Mouse (Mus musculus) heart, embryonic 15.5 days (tissue): ENCODE data around the gene Ppm1e. TPM values are rescaled to one million over a fixed set of nuclear protein-coding genes. Genes with fewer than 3 reads are reported as not detected.
A peak's percentile ranks its signal among the peaks of the same experiment; 100 is the strongest.

Experiments
- ATAC-seq: fragments of 200-750 bp; cut with Nextera tagmentation; replicated peaks from 2 replicates; pipeline ENCODE4 v1.8.0; 2017; ENCODE audit warnings: low read depth, moderate TSS enrichment; ENCODE audit not compliant: insufficient number of reproducible peaks, insufficient read depth, low FRiP score
- H3K27ac ChIP-seq: fragments of 300-500 bp; sonication (generic); 2 replicates; pipeline ENCODE4 v1.5.1; 2015; ENCODE audit warnings: mild to moderate bottlenecking, inconsistent platforms
- H3K27me3 ChIP-seq: fragments of 300-500 bp; sonication (generic); 2 replicates; pipeline ENCODE4 v1.6.1; 2015; ENCODE audit warnings: inconsistent platforms
- H3K36me3 ChIP-seq: fragments of 300-500 bp; sonication (generic); 2 replicates; pipeline ENCODE4 v1.6.1; 2015; ENCODE audit warnings: mild to moderate bottlenecking, inconsistent platforms
- H3K4me1 ChIP-seq: fragments of 300-500 bp; sonication (generic); replicated peaks from 2 replicates; pipeline ENCODE4 v1.6.1; 2015; ENCODE audit warnings: inconsistent platforms
- H3K4me2 ChIP-seq: fragments of 300-500 bp; sonication (generic); 2 replicates; pipeline ENCODE4 v1.6.1; 2015; ENCODE audit warnings: inconsistent platforms, mild to moderate bottlenecking, moderate library complexity
- H3K4me3 ChIP-seq: fragments of 300-500 bp; sonication (generic); 2 replicates; pipeline ENCODE4 v1.5.1; 2015; ENCODE audit warnings: mild to moderate bottlenecking, inconsistent platforms
- H3K9ac ChIP-seq: fragments of 300-500 bp; sonication (generic); 2 replicates; pipeline ENCODE4 v1.6.1; 2015; ENCODE audit warnings: mild to moderate bottlenecking, inconsistent platforms
- H3K9me3 ChIP-seq: fragments of 300-500 bp; sonication (generic); replicated peaks from 2 replicates; pipeline ENCODE4 v1.6.1; 2016; ENCODE audit warnings: inconsistent platforms
- WGBS: fragments of 180-500 bp; shearing (Covaris S2); methylation state at CpG from one replicate; pipeline ENCODE4 v1.1.7; 2015; ENCODE audit warnings: mixed read lengths; 5-methylcytosine and 5-hydroxymethylcytosine counted together
- polyA plus RNA-seq: library from polyadenylated mRNA; unstranded; fragments of >200 nt; fragmentation: Nextera tagmentation; extraction: Ambion mirVana; gene quantifications from 2 replicates; pipeline ENCODE4 v1.2.1, GENCODE M21; 2015

The Ppm1e gene
- polyA plus RNA-seq: 5.3 and 6.2 TPM in 2 replicates

- Histone ChIP-seq H3K9me3 (no peaks in the 10 kb centered on the region), H3K27ac (peak within 1 kb of the TSS; percentile 48), H3K4me2 (peak within 1 kb of the TSS; percentile 77), H3K27me3 (peaks cover 8% of the 10 kb centered on the region; the same call in 1 of the 2 replicates), H3K36me3 (no peaks in the 10 kb centered on the region), H3K9ac (peak within 1 kb of the TSS; percentile 65), H3K4me1 (peaks cover 14% of the 10 kb centered on the region), H3K4me3 (peak within 1 kb of the TSS; percentile 65)
- ATAC-seq: peak; percentile 94
- WGBS: under 1% methylated on average over 101 of the region's 104 CpGs
Measured at GRCm38 (mm10) chr11:87358331-87359261, at the start of gene Ppm1e. Gene Ppm1e, minus strand, starts transcription at chr11:87359023.

DNA sequence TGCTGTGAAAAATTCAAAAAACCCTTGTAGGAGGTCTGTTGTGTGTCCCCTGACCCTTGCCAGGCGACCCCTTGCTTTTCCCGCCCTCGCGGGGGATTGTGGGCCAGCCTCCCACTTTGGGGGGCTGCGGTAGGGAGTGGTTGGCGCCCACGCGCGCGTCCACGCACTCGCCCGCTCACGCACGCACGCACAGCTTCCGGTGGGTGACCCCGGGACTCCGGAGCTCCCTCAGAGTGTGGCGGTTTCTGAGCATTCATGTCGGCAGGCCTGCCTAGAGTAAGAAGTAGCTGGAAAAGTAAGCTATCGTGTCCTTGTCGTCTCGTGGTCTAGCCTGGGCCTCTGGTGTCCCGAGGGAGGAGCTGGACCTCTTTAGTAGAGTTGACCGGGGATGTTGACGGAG lies 46.1 kb upstream of the Ppm1e start, which contains the start of the genes Rad51c and Tex14:
TSS of gene Rad51c (minus strand) at position 79 of the 400 bp plus-strand sequence.
TSS of gene Tex14 (plus strand) at position 190 of the 400 bp plus-strand sequence.
- Histone ChIP-seq H3K4me3 (peak within 1 kb of the TSS; percentile 65), H3K4me2 (peak within 1 kb of the TSS; percentile 68), H3K27me3 (no peaks in the 10 kb centered on the region), H3K9me3 (no peaks in the 10 kb centered on the region), H3K9ac (peak within 1 kb of the TSS; percentile 70), H3K4me1 (peaks cover 4% of the 10 kb centered on the region), H3K27ac (peak within 1 kb of the TSS; percentile 92), H3K36me3 (no peaks in the 10 kb centered on the region; the same call in 1 of the 2 replicates)
- 71% methylated on average over 27 of the region's 27 CpGs for WGBS
- ATAC-seq: no peak; the same call in 1 of the 2 replicates

DNA sequence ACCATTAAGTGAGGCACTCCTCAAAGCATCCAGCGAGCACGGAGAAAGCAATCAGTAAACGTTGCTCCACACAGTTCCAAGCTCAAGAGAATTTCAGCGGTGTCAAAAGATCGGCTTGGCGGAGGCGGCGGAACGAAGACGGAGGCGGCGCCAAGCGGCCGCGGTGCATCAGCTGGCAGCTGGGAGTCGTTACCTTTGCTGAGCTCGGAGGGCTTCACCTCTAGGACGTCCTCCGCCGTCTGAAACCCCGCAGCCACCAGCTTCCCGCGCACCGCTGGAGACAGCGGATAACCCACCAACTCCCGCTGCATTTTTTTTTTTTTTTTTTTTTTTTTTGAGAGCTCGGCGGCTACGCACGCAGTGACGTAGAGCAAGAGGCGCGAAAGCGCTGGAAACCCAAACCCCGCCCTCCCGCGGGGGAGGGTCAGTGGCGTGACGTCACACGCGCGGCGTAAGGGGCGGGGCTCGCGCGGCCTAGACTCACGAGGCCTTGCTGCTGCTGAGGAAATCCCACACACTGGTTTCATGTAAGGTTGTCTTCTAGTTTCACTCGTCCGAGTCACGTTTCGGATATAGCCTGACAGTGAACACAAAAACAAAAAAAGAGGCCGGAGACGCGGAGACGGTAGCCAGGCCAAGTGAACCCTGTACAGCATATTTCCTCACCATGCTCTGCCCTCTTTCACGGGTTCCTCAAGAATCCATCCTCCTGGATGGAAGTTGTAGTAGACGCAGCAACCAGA lies 45.5 kb upstream of the Ppm1e start:
- Histone ChIP-seq H3K4me2 (peak overlapping the region; percentile 68), H3K9me3 (no peaks in the 10 kb centered on the region), H3K9ac (peak overlapping the region; percentile 70), H3K36me3 (no peaks in the 10 kb centered on the region; the same call in 1 of the 2 replicates), H3K27ac (peak overlapping the region; percentile 92), H3K27me3 (no peaks in the 10 kb centered on the region), H3K4me3 (peak overlapping the region; percentile 65), H3K4me1 (peaks cover 4% of the 10 kb centered on the region)
- WGBS: 2% methylated on average over 58 of the region's 58 CpGs
- ATAC-seq: peak; percentile 97

- 67% methylated on average over 2 of the region's 2 CpGs for WGBS
- H3K4me3 ChIP-seq: no peak overlapping the region
- H3K36me3 ChIP-seq: no peaks in the 10 kb centered on the region; the same call in 1 of the 2 replicates
- no peaks in the 10 kb centered on the region for H3K4me1 ChIP-seq
- ATAC-seq: no peak
- H3K27ac ChIP-seq: no peak overlapping the region
- H3K27me3 ChIP-seq: no peaks in the 10 kb centered on the region
- H3K4me2 ChIP-seq: no peak overlapping the region
- H3K9me3 ChIP-seq: no peaks in the 10 kb centered on the region
- no peak overlapping the region for H3K9ac ChIP-seq
Measured at GRCm38 (mm10) chr11:87398402-87398801, 39.6 kb upstream of the Ppm1e start.

DNA sequence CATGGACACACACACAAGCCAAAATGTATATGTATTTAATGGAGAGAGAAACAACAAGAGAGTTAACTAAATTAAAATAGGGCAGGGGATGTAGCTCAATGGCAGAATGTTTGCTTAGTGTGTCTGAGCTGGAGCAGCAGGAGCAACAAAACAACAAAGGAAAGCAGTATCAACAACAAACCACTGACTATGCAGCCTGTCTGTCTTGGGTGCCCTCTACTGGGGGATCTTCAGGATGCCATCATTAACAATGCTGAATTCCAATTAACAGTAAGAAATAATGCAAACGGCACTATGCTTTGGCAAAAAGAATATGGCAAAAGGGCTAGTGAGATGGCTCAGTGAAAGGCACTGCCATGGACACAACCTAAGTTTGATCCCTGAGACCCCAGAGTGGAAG lies 35.0 kb upstream of the Ppm1e start:
- WGBS: 40% methylated on average over 1 of the region's 1 CpGs
- Histone ChIP-seq H3K9me3 (no peaks in the 10 kb centered on the region), H3K36me3 (no peaks in the 10 kb centered on the region), H3K4me3 (no peak overlapping the region), H3K27ac (no peak overlapping the region), H3K27me3 (no peaks in the 10 kb centered on the region), H3K4me1 (no peaks in the 10 kb centered on the region), H3K9ac (no peak overlapping the region), H3K4me2 (no peak overlapping the region)
- ATAC-seq: no peak

DNA sequence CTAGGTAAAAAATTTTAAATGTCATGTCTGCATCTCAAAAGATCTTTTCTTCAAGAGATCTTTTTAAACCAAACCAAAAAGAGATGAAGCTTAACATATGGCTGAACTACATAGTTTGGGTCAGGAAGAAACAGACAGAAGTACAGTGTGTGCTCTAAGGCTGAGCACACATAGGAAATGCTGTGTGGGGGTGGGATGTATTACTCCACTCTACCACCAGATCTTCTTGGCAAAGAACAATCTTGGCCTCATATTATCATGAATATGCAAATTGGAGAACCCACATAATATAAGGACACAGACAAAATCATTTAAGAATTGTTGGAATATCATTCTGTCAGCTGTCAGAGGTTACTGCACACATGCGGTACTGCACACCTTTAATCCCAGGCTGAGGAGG lies 26.9 kb upstream of the Ppm1e start:
- Histone ChIP-seq H3K27me3 (no peaks in the 10 kb centered on the region), H3K4me3 (no peak overlapping the region), H3K4me1 (no peaks in the 10 kb centered on the region), H3K9ac (no peak overlapping the region), H3K36me3 (no peaks in the 10 kb centered on the region), H3K4me2 (no peak overlapping the region), H3K27ac (no peak overlapping the region), H3K9me3 (no peaks in the 10 kb centered on the region)
- no peak for ATAC-seq
- 90% methylated on average over 1 of the region's 1 CpGs for WGBS

DNA sequence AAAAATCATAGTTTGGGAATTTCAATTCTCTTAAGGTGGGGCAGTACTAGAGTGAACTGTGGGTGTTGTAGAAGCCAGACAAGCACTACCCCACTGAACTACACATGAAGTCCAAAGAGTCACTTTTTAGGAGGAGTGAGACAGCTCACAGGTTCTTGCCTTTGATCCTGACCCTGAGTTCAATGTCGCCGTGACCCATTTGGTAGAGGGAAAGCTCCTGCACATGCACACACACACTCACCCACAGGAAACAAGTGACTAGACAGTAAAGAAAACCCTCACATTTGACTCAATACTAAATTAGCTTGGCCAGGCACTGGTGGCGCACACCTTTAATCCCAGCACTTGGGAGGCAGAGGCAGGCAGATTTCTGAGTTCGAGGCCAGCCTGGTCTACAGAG lies 25.7 kb upstream of the Ppm1e start:
- H3K27ac ChIP-seq: no peak overlapping the region
- H3K9me3 ChIP-seq: no peaks in the 10 kb centered on the region
- no peaks in the 10 kb centered on the region for H3K27me3 ChIP-seq
- no peak overlapping the region for H3K9ac ChIP-seq
- no peak overlapping the region for H3K4me2 ChIP-seq
- 96% methylated on average over 4 of the region's 4 CpGs for WGBS
- H3K4me1 ChIP-seq: no peaks in the 10 kb centered on the region
- no peak overlapping the region for H3K4me3 ChIP-seq
- no peak for ATAC-seq
- peaks cover 4% of the 10 kb centered on the region; the same call in 1 of the 2 replicates for H3K36me3 ChIP-seq

DNA sequence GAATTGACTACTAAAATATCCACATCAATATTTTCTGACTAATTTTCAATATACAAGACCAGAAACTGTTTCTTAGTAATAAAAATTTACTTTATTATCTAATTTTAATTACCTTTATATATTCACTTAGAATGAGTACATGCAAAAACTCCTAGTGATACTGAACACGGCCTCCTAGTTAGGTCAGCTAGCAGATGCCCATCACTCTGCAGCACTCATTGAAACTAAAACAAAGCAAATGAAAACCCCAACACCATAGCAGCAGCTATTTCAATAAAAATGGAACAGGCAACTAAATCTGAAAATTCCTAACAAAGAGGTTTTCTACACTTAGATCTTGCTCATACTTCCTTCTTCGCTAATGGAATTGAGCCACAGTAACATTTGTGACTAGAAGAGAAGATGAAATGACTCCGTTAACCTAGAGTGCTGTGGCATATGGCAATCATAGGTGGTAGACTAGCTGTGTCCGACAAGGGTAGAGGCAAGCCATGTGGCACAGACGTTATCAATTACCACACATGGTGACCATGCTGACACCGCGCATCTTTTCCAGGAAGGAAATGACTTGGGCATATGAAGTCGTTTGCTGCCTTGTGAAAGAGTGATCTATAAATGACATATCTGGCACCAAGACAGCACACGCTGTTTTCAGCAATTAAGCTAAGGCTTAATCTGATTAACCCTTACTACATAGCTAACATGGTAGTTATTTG lies 9.2 kb upstream of the Ppm1e start:
- ATAC-seq: no peak
- Histone ChIP-seq H3K27me3 (no peaks in the 10 kb centered on the region), H3K36me3 (no peaks in the 10 kb centered on the region), H3K9me3 (no peaks in the 10 kb centered on the region), H3K4me3 (no peak overlapping the region), H3K27ac (no peak overlapping the region), H3K9ac (no peak overlapping the region), H3K4me1 (no peaks in the 10 kb centered on the region), H3K4me2 (no peak overlapping the region)
- WGBS: 69% methylated on average over 9 of the region's 9 CpGs

GRCm38 (mm10) chr11:87367061-87367460 lies 8.2 kb upstream of the Ppm1e start:
- no peak for ATAC-seq
- 79% methylated on average over 7 of the region's 7 CpGs for WGBS

GRCm38 (mm10) chr11:87365120-87365519 lies 6.3 kb upstream of the Ppm1e start:
- H3K4me3 ChIP-seq: no peak overlapping the region
- H3K9ac ChIP-seq: no peak overlapping the region
- no peak overlapping the region for H3K4me2 ChIP-seq
- no peaks in the 10 kb centered on the region for H3K36me3 ChIP-seq
- no peak overlapping the region for H3K27ac ChIP-seq
- no peaks in the 10 kb centered on the region for H3K9me3 ChIP-seq
- H3K4me1 ChIP-seq: no peaks in the 10 kb centered on the region
- WGBS: 81% methylated on average over 5 of the region's 5 CpGs
- no peak for ATAC-seq
- H3K27me3 ChIP-seq: peaks cover 5% of the 10 kb centered on the region; the same call in 1 of the 2 replicates

More at GRCm38 (mm10) chr11:87367061-87367460, 8.2 kb upstream of the Ppm1e start:
- no peaks in the 10 kb centered on the region for H3K27me3 ChIP-seq
- no peak overlapping the region for H3K4me3 ChIP-seq
- H3K9ac ChIP-seq: no peak overlapping the region
- H3K36me3 ChIP-seq: no peaks in the 10 kb centered on the region
- H3K9me3 ChIP-seq: no peaks in the 10 kb centered on the region
- no peak overlapping the region for H3K27ac ChIP-seq
- no peaks in the 10 kb centered on the region for H3K4me1 ChIP-seq
- H3K4me2 ChIP-seq: no peak overlapping the region

GRCm38 (mm10) chr11:87359262-87359612 lies 414 bp upstream of the Ppm1e start:
- WGBS: 15% methylated on average over 10 of the region's 10 CpGs
- no peak overlapping the region for H3K27ac ChIP-seq
- ATAC-seq: no peak

More at GRCm38 (mm10) chr11:87359262-87359612, 414 bp upstream of the Ppm1e start:
- peak overlapping the region; percentile 77 for H3K4me2 ChIP-seq
- H3K4me3 ChIP-seq: peak overlapping the region; percentile 65
- peaks cover 8% of the 10 kb centered on the region; the same call in 1 of the 2 replicates for H3K27me3 ChIP-seq
- peak overlapping the region; percentile 65 for H3K9ac ChIP-seq
- H3K4me1 ChIP-seq: peaks cover 14% of the 10 kb centered on the region
- no peaks in the 10 kb centered on the region for H3K9me3 ChIP-seq
- H3K36me3 ChIP-seq: no peaks in the 10 kb centered on the region
